Mouse (Mus musculus): ENCODE results near the gene Btbd11. TPM values are rescaled to one million over a fixed set of nuclear protein-coding genes. Genes with fewer than 3 reads are reported as not detected.

Gene Btbd11
- 6.9 and 7.9 TPM in 2 replicates for polyA plus RNA-seq (2012; rRNA removed)

GRCm38 (mm10) chr10:85386605-85387218 lies at the start of gene Btbd11:
TSS of gene Btbd11 (plus strand) at chr10:85386814.

Other genes starting within 250 kb of the Btbd11 start
- gene Cry1, start 201.8 kb upstream of the Btbd11 start, polyA plus RNA-seq (2012; rRNA removed) = 16.9 and 19.2 TPM in 2 replicates

Measured in central nervous system, embryonic 11.5 days (tissue).